Comparison of ENCODE assay signal across 22 mouse cellular contexts in the genomic region with DNA sequence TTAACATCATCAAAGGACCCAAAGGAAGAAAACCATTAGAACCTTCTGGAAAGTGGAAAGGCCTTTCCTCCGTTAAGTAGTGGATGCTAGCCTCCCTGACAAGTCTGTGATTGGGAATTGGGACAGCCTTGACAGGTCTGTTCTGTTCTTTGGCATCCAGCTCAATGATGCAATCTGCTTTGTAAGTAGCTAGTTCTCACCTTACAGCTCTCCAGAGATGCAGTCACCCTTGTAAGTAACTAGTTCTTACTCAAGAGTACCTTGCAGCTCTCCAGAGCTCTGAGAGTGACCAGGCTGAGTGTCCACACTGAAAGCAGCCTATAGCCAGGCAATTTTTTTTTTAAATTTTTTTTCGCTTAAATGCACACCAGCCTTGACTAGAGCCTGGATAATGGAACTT.
"Had no signal": no experiment of that assay in that cellular context is flagged by ENCODE, and none has a peak within 500 bp of the region (broad histone marks: within the 10 kb centered on the region; RNA-seq: fewer than 3 reads in every experiment).

No protein-coding gene starts in this region.

- H3K4me3 ChIP-seq: kidney, embryonic 15.5 days; left cerebral cortex, adult 2 months; limb, embryonic 12.5 days; megakaryocyte, embryonic 14.5 days; midbrain, embryonic 10.5 days; midbrain, embryonic 13.5 days; neural tube, embryonic 12.5 days; neural tube, embryonic 15.5 days; stomach, embryonic 15.5 days had no signal

- H3K27ac ChIP-seq: kidney, embryonic 15.5 days; left cerebral cortex, adult 2 months; limb, embryonic 12.5 days; liver, embryonic 14.5 days; midbrain, embryonic 10.5 days; midbrain, embryonic 13.5 days; neural tube, embryonic 12.5 days; neural tube, embryonic 15.5 days; stomach, embryonic 15.5 days had no signal

- H3K4me1 ChIP-seq: megakaryocyte, embryonic 14.5 days had no signal

- DNase-seq: kidney, adult 2 months; kidney, postnatal 10 days; kidney, postnatal 36 days; layer of hippocampus, postnatal 36 days; liver, postnatal 0 days; right cerebral cortex, adult 18-20 months; right cerebral cortex, postnatal 14 days; right cerebral cortex, postnatal 4 days; thymus, postnatal 25 days had no signal

- H3K27me3 ChIP-seq: kidney, embryonic 15.5 days; limb, embryonic 12.5 days; midbrain, embryonic 13.5 days; neural tube, embryonic 12.5 days; neural tube, embryonic 15.5 days; stomach, embryonic 15.5 days had no signal

- H3K36me3 ChIP-seq: kidney, embryonic 15.5 days; limb, embryonic 12.5 days; midbrain, embryonic 10.5 days; midbrain, embryonic 13.5 days; neural tube, embryonic 12.5 days; neural tube, embryonic 15.5 days; stomach, embryonic 15.5 days had no signal

- H3K4me2 ChIP-seq: kidney, embryonic 15.5 days; limb, embryonic 12.5 days; liver, embryonic 11.5 days; midbrain, embryonic 13.5 days; neural tube, embryonic 12.5 days; neural tube, embryonic 15.5 days; stomach, embryonic 15.5 days had no signal

- H3K9me3 ChIP-seq: kidney, embryonic 15.5 days; limb, embryonic 12.5 days; midbrain, embryonic 10.5 days; midbrain, embryonic 13.5 days; neural tube, embryonic 12.5 days; neural tube, embryonic 15.5 days; stomach, embryonic 15.5 days had no signal

- H3K9ac ChIP-seq: kidney, embryonic 15.5 days; limb, embryonic 12.5 days; liver, embryonic 14.5 days; liver, postnatal 0 days; midbrain, embryonic 13.5 days; neural tube, embryonic 12.5 days; neural tube, embryonic 15.5 days; stomach, embryonic 15.5 days had no signal

- ATAC-seq: intestine, postnatal 0 days; liver, postnatal 0 days; midbrain, embryonic 13.5 days; midbrain, embryonic 16.5 days had no signal
